Mouse (Mus musculus) bone marrow, adult 2 months (tissue): ENCODE measurements at regions not wholly inside any gene's neighbourhood (a gene's known extent, or its start where the extent isn't known, plus 50 kb on each side); places are given as distances from the start of the nearest gene placed in this dataset.

ENCODE experiments used
- CTCF ChIP-seq: fragments of 200-500 bp; IDR thresholded peaks from 2 replicates; pipeline ENCODE4 v1.5.1; 2011; ENCODE audit warnings: low read length, control low read depth; ENCODE audit not compliant: control insufficient read depth, insufficient read depth
- POLR2A ChIP-seq: fragments of 200-500 bp; IDR thresholded peaks from 2 replicates; pipeline ENCODE4 v1.6.1; 2011; ENCODE audit warnings: low read depth, mild to moderate bottlenecking, control low read depth, low read length, borderline replicate concordance; ENCODE audit not compliant: control insufficient read depth

- no peak for TF ChIP-seq CTCF
- no peak for TF ChIP-seq POLR2A
These were observed 59.7 kb downstream of the 4930426L09Rik start for GRCm38 (mm10) chr2:19057859-19058258.
